Mouse (Mus musculus): ENCODE results near the gene Maf. TPM values are rescaled to one million over a fixed set of nuclear protein-coding genes. Genes with fewer than 3 reads are reported as not detected.
A peak's percentile ranks its signal among the peaks of the same experiment; 100 is the strongest.

Maf gene
- 4.2 and 4.7 TPM in 2 replicates for polyA plus RNA-seq (2014; fragmentation: Nextera tagmentation; extraction: Ambion mirVana)

- Histone ChIP-seq H3K4me1 (ENCODE audit: control insufficient read depth, insufficient read depth, low read length) (peaks cover 25% of the 10 kb centered on the region), H3K9ac (ENCODE audit: low read length) (peak within 1 kb of the TSS; percentile 59), H3K4me2 (peak within 1 kb of the TSS; percentile 79), H3K9me3 (ENCODE audit: control insufficient read depth, low read length) (no peaks in the 10 kb centered on the region), H3K27me3 (ENCODE audit: control insufficient read depth, insufficient read depth, low read length) (peaks cover 7% of the 10 kb centered on the region), H3K36me3 (ENCODE audit: control insufficient read depth, insufficient read depth, low read length) (no peaks in the 10 kb centered on the region), H3K27ac (ENCODE audit: low read depth, low read length) (peak within 1 kb of the TSS; percentile 55), H3K4me3 (ENCODE audit: low read depth, low read length) (peak within 1 kb of the TSS; percentile 55)
- WGBS = 1% methylated on average over 43 of the region's 43 CpGs
- DNase-seq (ENCODE audit: low spot score, missing footprints) (peak; percentile 98), ATAC-seq (ENCODE audit: low FRiP score) (peak; percentile 66)
Measured at GRCm38 (mm10) chr8:115707731-115708590, at the start of gene Maf. Gene Maf (minus strand): TSS chr8:115707794.

GRCm38 (mm10) chr8:115756965-115757364 lies 49.4 kb upstream of the Maf start:
- no peaks in the 10 kb centered on the region for H3K27me3 ChIP-seq (ENCODE audit: control insufficient read depth, insufficient read depth, low read length)
- ATAC-seq (ENCODE audit: low FRiP score) (no peak), DNase-seq (ENCODE audit: low spot score, missing footprints) (no peak)
- H3K9me3 ChIP-seq (ENCODE audit: control insufficient read depth, low read length) = no peaks in the 10 kb centered on the region
- H3K36me3 ChIP-seq (ENCODE audit: control insufficient read depth, insufficient read depth, low read length) = no peaks in the 10 kb centered on the region
- H3K4me3 ChIP-seq (ENCODE audit: low read depth, low read length) = no peak overlapping the region
- H3K4me2 ChIP-seq = no peak overlapping the region
- no peak overlapping the region for H3K9ac ChIP-seq (ENCODE audit: low read length)
- no peak overlapping the region for H3K27ac ChIP-seq (ENCODE audit: low read depth, low read length)
- WGBS = 74% methylated on average over 3 of the region's 3 CpGs
- no peaks in the 10 kb centered on the region for H3K4me1 ChIP-seq (ENCODE audit: control insufficient read depth, insufficient read depth, low read length)

GRCm38 (mm10) chr8:115756027-115756426 lies 48.4 kb upstream of the Maf start:
- H3K36me3 ChIP-seq (ENCODE audit: control insufficient read depth, insufficient read depth, low read length) = no peaks in the 10 kb centered on the region
- ATAC-seq (ENCODE audit: low FRiP score) = no peak
- no peak overlapping the region for H3K9ac ChIP-seq (ENCODE audit: low read length)
- H3K27ac ChIP-seq (ENCODE audit: low read depth, low read length) = no peak overlapping the region
- H3K4me2 ChIP-seq = no peak overlapping the region
- DNase-seq (ENCODE audit: low spot score, missing footprints) = no peak
- no peaks in the 10 kb centered on the region for H3K4me1 ChIP-seq (ENCODE audit: control insufficient read depth, insufficient read depth, low read length)
- no peaks in the 10 kb centered on the region for H3K27me3 ChIP-seq (ENCODE audit: control insufficient read depth, insufficient read depth, low read length)
- no peak overlapping the region for H3K4me3 ChIP-seq (ENCODE audit: low read depth, low read length)
- 95% methylated on average over 2 of the region's 2 CpGs for WGBS
- H3K9me3 ChIP-seq (ENCODE audit: control insufficient read depth, low read length) = no peaks in the 10 kb centered on the region

GRCm38 (mm10) chr8:115754694-115755093 lies 47.1 kb upstream of the Maf start:
- H3K27me3 ChIP-seq (ENCODE audit: control insufficient read depth, insufficient read depth, low read length) = no peaks in the 10 kb centered on the region
- DNase-seq (ENCODE audit: low spot score, missing footprints) (no peak), ATAC-seq (ENCODE audit: low FRiP score) (no peak)
- H3K4me1 ChIP-seq (ENCODE audit: control insufficient read depth, insufficient read depth, low read length) = no peaks in the 10 kb centered on the region
- H3K9me3 ChIP-seq (ENCODE audit: control insufficient read depth, low read length) = no peaks in the 10 kb centered on the region
- H3K36me3 ChIP-seq (ENCODE audit: control insufficient read depth, insufficient read depth, low read length) = no peaks in the 10 kb centered on the region
- no peak overlapping the region for H3K9ac ChIP-seq (ENCODE audit: low read length)
- 76% methylated on average over 2 of the region's 2 CpGs for WGBS
- no peak overlapping the region for H3K4me3 ChIP-seq (ENCODE audit: low read depth, low read length)
- no peak overlapping the region for H3K27ac ChIP-seq (ENCODE audit: low read depth, low read length)
- H3K4me2 ChIP-seq = no peak overlapping the region

- no peak overlapping the region for H3K27ac ChIP-seq (ENCODE audit: low read depth, low read length)
- H3K4me2 ChIP-seq = no peak overlapping the region
- no peaks in the 10 kb centered on the region for H3K27me3 ChIP-seq (ENCODE audit: control insufficient read depth, insufficient read depth, low read length)
- H3K9me3 ChIP-seq (ENCODE audit: control insufficient read depth, low read length) = no peaks in the 10 kb centered on the region
- DNase-seq (ENCODE audit: low spot score, missing footprints) = no peak
- no peaks in the 10 kb centered on the region for H3K4me1 ChIP-seq (ENCODE audit: control insufficient read depth, insufficient read depth, low read length)
- ATAC-seq (ENCODE audit: low FRiP score) = no peak
- H3K4me3 ChIP-seq (ENCODE audit: low read depth, low read length) = no peak overlapping the region
- 54% methylated on average over 8 of the region's 8 CpGs for WGBS
- no peaks in the 10 kb centered on the region for H3K36me3 ChIP-seq (ENCODE audit: control insufficient read depth, insufficient read depth, low read length)
- no peak overlapping the region for H3K9ac ChIP-seq (ENCODE audit: low read length)
Measured at GRCm38 (mm10) chr8:115753801-115754200, 46.2 kb upstream of the Maf start.

GRCm38 (mm10) chr8:115747426-115747825 lies 39.8 kb upstream of the Maf start:
- Histone ChIP-seq H3K9ac (ENCODE audit: low read length) (no peak overlapping the region), H3K27ac (ENCODE audit: low read depth, low read length) (no peak overlapping the region), H3K4me3 (ENCODE audit: low read depth, low read length) (no peak overlapping the region), H3K4me1 (ENCODE audit: control insufficient read depth, insufficient read depth, low read length) (no peaks in the 10 kb centered on the region), H3K9me3 (ENCODE audit: control insufficient read depth, low read length) (no peaks in the 10 kb centered on the region), H3K27me3 (ENCODE audit: control insufficient read depth, insufficient read depth, low read length) (no peaks in the 10 kb centered on the region), H3K36me3 (ENCODE audit: control insufficient read depth, insufficient read depth, low read length) (no peaks in the 10 kb centered on the region), H3K4me2 (no peak overlapping the region)
- ATAC-seq (ENCODE audit: low FRiP score) = no peak
- 88% methylated on average over 10 of the region's 10 CpGs for WGBS
- no peak for DNase-seq (ENCODE audit: low spot score, missing footprints)

GRCm38 (mm10) chr8:115745648-115746047 lies 38.1 kb upstream of the Maf start:
- no peaks in the 10 kb centered on the region for H3K4me1 ChIP-seq (ENCODE audit: control insufficient read depth, insufficient read depth, low read length)
- no peak overlapping the region for H3K4me3 ChIP-seq (ENCODE audit: low read depth, low read length)
- H3K27me3 ChIP-seq (ENCODE audit: control insufficient read depth, insufficient read depth, low read length) = no peaks in the 10 kb centered on the region
- whole genome bisulfite sequencing = 85% methylated on average over 2 of the region's 2 CpGs
- no peak overlapping the region for H3K27ac ChIP-seq (ENCODE audit: low read depth, low read length)
- H3K9me3 ChIP-seq (ENCODE audit: control insufficient read depth, low read length) = no peaks in the 10 kb centered on the region
- DNase-seq (ENCODE audit: low spot score, missing footprints) (no peak), ATAC-seq (ENCODE audit: low FRiP score) (no peak)
- H3K4me2 ChIP-seq = no peak overlapping the region
- H3K9ac ChIP-seq (ENCODE audit: low read length) = no peak overlapping the region
- no peaks in the 10 kb centered on the region for H3K36me3 ChIP-seq (ENCODE audit: control insufficient read depth, insufficient read depth, low read length)

GRCm38 (mm10) chr8:115743441-115743840 lies 35.8 kb upstream of the Maf start:
- Histone ChIP-seq H3K4me2 (no peak overlapping the region), H3K27me3 (ENCODE audit: control insufficient read depth, insufficient read depth, low read length) (no peaks in the 10 kb centered on the region), H3K9ac (ENCODE audit: low read length) (no peak overlapping the region), H3K9me3 (ENCODE audit: control insufficient read depth, low read length) (no peaks in the 10 kb centered on the region), H3K36me3 (ENCODE audit: control insufficient read depth, insufficient read depth, low read length) (no peaks in the 10 kb centered on the region), H3K4me3 (ENCODE audit: low read depth, low read length) (no peak overlapping the region), H3K27ac (ENCODE audit: low read depth, low read length) (no peak overlapping the region), H3K4me1 (ENCODE audit: control insufficient read depth, insufficient read depth, low read length) (no peaks in the 10 kb centered on the region)
- DNase-seq (ENCODE audit: low spot score, missing footprints) (no peak), ATAC-seq (ENCODE audit: low FRiP score) (no peak)
- 77% methylated on average over 2 of the region's 2 CpGs for WGBS

- no peaks in the 10 kb centered on the region for H3K4me1 ChIP-seq (ENCODE audit: control insufficient read depth, insufficient read depth, low read length)
- no peak overlapping the region for H3K4me3 ChIP-seq (ENCODE audit: low read depth, low read length)
- no peak overlapping the region for H3K4me2 ChIP-seq
- no peak overlapping the region for H3K9ac ChIP-seq (ENCODE audit: low read length)
- no peaks in the 10 kb centered on the region for H3K9me3 ChIP-seq (ENCODE audit: control insufficient read depth, low read length)
- H3K36me3 ChIP-seq (ENCODE audit: control insufficient read depth, insufficient read depth, low read length) = no peaks in the 10 kb centered on the region
- ATAC-seq (ENCODE audit: low FRiP score) (no peak), DNase-seq (ENCODE audit: low spot score, missing footprints) (no peak)
- no peak overlapping the region for H3K27ac ChIP-seq (ENCODE audit: low read depth, low read length)
- WGBS = 93% methylated on average over 6 of the region's 6 CpGs
- H3K27me3 ChIP-seq (ENCODE audit: control insufficient read depth, insufficient read depth, low read length) = no peaks in the 10 kb centered on the region
Measured at GRCm38 (mm10) chr8:115742646-115743045, 35.1 kb upstream of the Maf start.

Measured in midbrain, embryonic 11.5 days (tissue).